Mouse (Mus musculus) layer of hippocampus, adult 11-12 months (tissue): ENCODE results near the gene B3gnt7.

ENCODE experiments used
- DNase-seq: peaks from one replicate; pipeline ENCODE4 v3.0.0; 2022; ENCODE audit warnings: low spot score

The B3gnt7 gene

GRCm38 (mm10) chr1:86343969-86344861, 41.6 kb downstream of the B3gnt7 start:
- no peak for DNase-seq

DNA sequence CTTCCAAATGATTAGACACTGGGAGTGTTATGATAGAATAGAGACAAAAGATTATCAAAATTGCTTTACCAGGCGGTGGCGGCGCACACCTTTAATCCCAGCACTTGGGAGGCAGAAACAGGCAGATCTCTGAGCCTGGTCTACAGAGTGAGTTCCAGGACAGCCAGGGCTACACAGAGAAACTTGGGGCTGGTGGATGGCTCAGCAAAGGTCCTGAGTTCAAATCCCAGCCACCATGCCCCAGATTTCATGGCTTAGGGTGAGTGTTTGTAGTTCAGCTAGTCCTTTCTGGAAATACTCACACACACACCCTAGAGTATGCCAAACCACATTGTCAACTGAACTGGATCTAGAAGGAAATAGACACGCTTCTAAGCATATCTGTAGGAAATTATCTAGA, 42.4 kb downstream of the B3gnt7 start:
- DNase-seq: no peak

- DNase-seq: no peak
Measured at GRCm38 (mm10) chr1:86345956-86346355, 43.3 kb downstream of the B3gnt7 start.

DNA sequence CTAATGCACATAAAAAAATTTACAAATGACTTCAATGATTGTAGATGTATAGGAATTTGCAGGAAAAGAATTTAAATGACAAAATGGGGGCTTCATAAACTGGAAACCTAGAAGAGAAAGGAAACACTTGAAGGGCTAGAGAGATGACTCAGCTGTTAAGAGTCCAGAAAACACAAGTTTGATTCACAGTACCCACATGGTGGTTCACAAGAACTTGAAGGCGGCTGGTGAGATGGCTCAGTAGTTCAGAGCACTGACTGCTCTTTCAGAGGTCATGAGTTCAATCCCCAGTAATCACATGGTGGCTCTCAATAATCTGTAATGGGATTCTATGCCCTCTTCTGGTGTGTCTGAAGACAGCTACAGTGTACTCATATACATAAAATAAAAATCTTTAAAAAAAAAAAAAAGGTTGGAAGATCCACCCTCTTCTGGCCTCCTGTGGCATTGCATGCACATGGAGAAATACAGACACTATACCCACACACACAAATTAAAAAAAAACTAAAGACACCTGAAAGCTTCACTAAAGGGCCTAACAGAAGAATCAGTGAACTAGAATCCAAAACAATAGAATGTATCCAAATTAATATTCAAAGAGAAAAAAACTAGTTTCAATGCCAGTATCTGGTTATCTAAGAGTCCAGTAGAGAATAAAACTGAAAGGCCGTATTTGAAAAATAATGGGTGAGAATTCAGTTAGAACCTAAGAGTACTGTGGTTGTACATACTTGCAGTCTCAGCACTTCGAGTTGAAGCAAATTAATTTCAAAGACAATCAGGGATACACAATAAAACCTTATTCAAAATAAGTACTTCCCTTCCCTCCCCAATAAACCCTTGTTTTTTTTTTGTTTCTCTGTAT, 44.5 kb downstream of the B3gnt7 start:
- no peak for DNase-seq

DNA sequence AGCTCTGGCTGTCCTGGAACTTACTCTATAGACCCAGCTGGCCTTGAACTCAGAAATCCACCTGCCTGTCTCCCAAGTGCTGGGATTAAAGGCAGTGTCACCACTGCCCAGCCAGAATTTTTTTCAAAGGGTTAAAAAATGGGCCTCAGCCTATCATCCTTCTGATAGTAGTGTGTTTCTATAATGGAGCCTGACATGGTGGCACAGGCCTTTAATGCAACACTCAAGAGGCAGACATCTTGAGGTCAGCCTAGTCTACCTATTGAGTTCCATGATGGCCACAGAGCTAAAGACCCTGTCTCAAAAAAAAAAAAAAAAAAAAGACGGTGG, 45.0 kb downstream of the B3gnt7 start:
- no peak for DNase-seq

GRCm38 (mm10) chr1:86348083-86348482, 45.5 kb downstream of the B3gnt7 start:
- no peak for DNase-seq

- no peak for DNase-seq
Measured at GRCm38 (mm10) chr1:86348801-86349200, 46.2 kb downstream of the B3gnt7 start.

DNA sequence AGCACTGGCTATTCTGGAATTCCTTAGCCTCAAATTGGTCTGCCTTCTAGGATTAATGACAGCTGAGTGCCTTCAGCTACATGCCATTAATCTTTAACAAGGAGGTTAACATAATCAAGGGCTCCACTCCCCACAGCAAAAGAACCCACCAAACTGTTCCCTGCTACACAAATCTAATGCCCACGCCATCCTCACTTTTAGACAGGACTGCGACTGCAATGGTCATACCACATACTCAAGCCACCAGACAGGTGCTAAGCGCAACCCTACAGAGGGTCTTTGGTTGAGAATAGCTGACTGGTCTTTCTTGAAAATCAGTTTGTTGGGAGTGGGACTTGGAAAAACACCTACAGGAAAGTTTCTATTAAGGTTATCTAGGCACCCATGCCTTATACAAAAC, 46.6 kb downstream of the B3gnt7 start:
- DNase-seq: no peak

DNA sequence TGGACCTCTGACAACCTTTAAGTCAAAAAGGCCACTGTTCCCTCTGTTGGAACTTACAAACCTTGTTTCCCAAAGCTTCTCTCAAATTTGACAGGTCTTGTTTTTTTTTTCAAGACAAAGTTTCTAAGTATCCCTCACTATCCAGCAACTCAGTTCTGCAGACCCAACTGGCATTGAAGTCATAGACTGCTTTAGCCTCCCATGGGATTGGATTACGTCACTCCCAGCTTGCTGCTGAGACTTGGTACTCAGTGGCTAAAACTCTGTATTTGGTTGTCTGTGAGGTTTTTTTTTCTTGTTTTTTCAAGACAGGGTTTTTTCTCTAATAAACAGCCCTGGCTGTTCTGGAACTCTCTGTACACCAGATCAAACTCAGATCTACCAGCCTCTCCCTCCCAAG, 47.1 kb downstream of the B3gnt7 start:
- no peak for DNase-seq

- DNase-seq: no peak
Measured at GRCm38 (mm10) chr1:86350576-86350975, 47.9 kb downstream of the B3gnt7 start.

DNA sequence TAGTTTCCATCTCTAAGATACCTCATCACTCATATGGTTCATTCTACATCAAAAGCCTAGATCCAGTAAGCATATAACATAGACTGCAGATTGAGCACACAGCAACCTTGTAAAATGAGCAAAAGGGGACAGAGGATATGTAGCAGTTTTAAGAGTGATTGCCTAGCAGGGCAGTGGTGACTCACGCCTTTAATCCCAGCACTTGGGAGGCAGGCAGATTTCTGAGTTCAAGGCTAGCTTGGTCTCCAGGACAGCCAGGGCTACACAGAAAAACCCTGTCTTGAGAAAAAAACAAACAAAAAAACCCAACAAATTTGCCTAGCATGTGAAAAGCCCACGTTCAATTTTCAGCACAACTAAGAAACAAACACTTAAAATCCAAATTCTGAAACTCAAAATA, 51.6 kb downstream of the B3gnt7 start:
- DNase-seq: no peak
